Mouse (Mus musculus) heart, embryonic 10.5 days (tissue): Measurements from ENCODE around the gene Cmbl. TPM values are rescaled to one million over a fixed set of nuclear protein-coding genes. Genes with fewer than 3 reads are reported as not detected.

Experiments
- DNase-seq: peaks from one replicate; pipeline ENCODE4 v3.0.0-alpha.2; 2017; ENCODE audit warnings: low spot score
- H3K27ac ChIP-seq: fragments of 300-500 bp; sonication (generic); 2 replicates; pipeline ENCODE4 v1.5.1; 2016; ENCODE audit warnings: mild to moderate bottlenecking
- H3K27me3 ChIP-seq: fragments of 300-500 bp; sonication (generic); 2 replicates; pipeline ENCODE4 v1.6.1; 2016; ENCODE audit warnings: mild to moderate bottlenecking; ENCODE audit not compliant: poor library complexity, insufficient read depth, severe bottlenecking
- H3K36me3 ChIP-seq: fragments of 300-500 bp; sonication (generic); 2 replicates; pipeline ENCODE4 v1.6.1; 2016; ENCODE audit warnings: mild to moderate bottlenecking, moderate library complexity
- H3K4me1 ChIP-seq: fragments of 300-500 bp; sonication (generic); 2 replicates; pipeline ENCODE4 v1.6.1; 2016; ENCODE audit warnings: mild to moderate bottlenecking
- H3K4me3 ChIP-seq: fragments of 300-500 bp; sonication (generic); 2 replicates; pipeline ENCODE4 v1.5.1; 2016; ENCODE audit warnings: mild to moderate bottlenecking, moderate library complexity
- H3K9me3 ChIP-seq: fragments of 300-500 bp; sonication (generic); 2 replicates; pipeline ENCODE4 v1.6.1; 2016; ENCODE audit warnings: mild to moderate bottlenecking, moderate library complexity
- WGBS: fragments of 180-500 bp; shearing (Covaris S2); methylation state at CpG from one replicate; pipeline ENCODE4 v1.1.7; 2016; 5-methylcytosine and 5-hydroxymethylcytosine counted together
- polyA plus RNA-seq: library from polyadenylated mRNA; unstranded; fragments of >200 nt; fragmentation: Nextera tagmentation; extraction: Ambion mirVana; gene quantifications from 2 replicates; pipeline ENCODE4 v1.2.1, GENCODE M21; 2016

Cmbl gene
- polyA plus RNA-seq, 1 experiment from 2014 or later, result 7.3 TPM

DNA sequence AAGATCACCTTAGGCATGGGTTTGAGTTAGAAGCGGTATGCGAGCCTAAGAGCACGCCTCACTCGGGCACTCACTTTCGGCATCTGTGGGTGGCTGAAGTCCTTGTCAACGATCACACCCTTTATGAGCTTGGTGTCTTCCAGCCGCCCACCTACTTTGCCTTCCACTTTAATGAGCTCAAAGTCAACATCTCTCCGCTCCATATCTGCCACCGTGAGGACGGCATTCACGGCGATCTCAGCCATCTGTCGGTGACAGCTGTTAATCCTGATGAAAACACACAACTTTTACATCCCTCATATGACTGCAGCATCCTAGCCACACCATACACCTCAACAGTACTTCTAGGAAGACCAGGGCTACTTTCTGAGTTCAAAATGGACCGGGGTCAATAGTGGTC lies 29.1 kb downstream of the Cmbl start:
- Histone ChIP-seq H3K4me3 (no peak overlapping the region), H3K4me1 (peaks cover 8% of the 10 kb centered on the region; the same call in 1 of the 2 replicates), H3K27me3 (no peaks in the 10 kb centered on the region), H3K36me3 (peaks cover 86% of the 10 kb centered on the region), H3K9me3 (no peaks in the 10 kb centered on the region), H3K27ac (no peak overlapping the region)
- 94% methylated on average over 14 of the region's 14 CpGs for whole genome bisulfite sequencing
- DNase-seq, result no peak

DNA sequence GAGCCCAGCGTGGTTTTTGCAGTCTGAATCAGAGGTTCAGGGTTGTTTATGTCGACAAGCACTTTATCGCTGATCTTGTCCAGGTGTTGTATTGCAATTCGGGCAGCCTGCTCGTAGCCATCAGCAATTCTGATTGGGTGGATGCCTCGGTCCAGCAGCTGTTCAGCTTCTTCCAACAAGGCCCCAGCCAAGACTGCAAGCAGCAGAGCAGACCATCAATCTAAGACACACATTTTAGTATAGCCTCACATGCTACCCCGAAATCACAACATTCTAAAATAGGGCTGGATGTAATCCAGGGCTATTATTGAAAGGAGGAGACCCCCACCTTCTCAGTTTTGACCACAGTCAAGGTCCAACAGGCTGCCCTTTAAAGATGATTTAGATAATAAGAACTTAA lies 30.5 kb downstream of the Cmbl start:
- Histone ChIP-seq H3K4me3 (no peak overlapping the region), H3K36me3 (peaks cover 72% of the 10 kb centered on the region), H3K27me3 (no peaks in the 10 kb centered on the region), H3K4me1 (peaks cover 16% of the 10 kb centered on the region), H3K9me3 (no peaks in the 10 kb centered on the region), H3K27ac (no peak overlapping the region)
- DNase-seq, result no peak
- WGBS, result 78% methylated on average over 7 of the region's 7 CpGs

DNA sequence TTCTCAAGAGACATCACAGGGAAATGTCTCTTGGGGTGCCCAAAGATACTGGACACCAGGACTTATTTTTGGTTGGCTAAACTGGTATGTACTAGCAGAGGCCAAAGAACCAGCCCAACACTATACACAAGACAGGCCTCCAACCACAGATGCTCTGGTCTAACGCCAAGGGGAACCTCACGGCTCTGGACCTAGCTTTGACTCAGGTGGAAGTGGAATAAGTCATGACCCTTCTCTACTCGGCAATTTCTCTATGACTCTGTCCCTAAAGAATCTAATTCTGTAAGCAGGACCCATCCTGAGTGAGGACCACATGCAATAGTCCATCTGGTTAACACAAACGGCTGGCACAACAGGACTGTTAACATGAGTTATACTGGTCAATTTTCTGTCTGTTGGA lies 34.6 kb downstream of the Cmbl start:
- Histone ChIP-seq H3K9me3 (no peaks in the 10 kb centered on the region), H3K27me3 (no peaks in the 10 kb centered on the region), H3K27ac (no peak overlapping the region), H3K4me3 (peak overlapping the region; percentile 93), H3K36me3 (peaks cover 31% of the 10 kb centered on the region), H3K4me1 (peaks cover 24% of the 10 kb centered on the region)
- 71% methylated on average over 4 of the region's 4 CpGs for WGBS
- DNase-seq, result no peak

DNA sequence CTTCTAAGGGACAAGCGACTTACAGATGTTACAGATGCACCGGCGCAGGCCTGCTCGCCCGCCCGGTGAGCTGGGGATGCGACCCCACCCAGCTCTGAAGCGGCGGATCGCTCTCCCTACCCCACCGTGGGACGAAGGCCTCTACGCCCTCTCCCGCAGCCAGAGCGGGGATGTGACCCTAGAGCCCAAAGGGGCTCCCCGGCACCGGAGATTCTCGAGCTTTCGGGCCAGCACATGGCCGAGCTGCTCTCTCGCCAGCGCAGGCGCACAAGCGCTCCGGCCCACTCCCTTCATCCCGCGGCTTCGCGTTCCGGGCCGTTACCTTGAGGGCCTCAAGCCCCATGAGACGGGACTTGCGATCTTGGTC lies 36.1 kb downstream of the Cmbl start:
- no peak for DNase-seq
- under 1% methylated on average over 33 of the region's 33 CpGs for WGBS

DNA sequence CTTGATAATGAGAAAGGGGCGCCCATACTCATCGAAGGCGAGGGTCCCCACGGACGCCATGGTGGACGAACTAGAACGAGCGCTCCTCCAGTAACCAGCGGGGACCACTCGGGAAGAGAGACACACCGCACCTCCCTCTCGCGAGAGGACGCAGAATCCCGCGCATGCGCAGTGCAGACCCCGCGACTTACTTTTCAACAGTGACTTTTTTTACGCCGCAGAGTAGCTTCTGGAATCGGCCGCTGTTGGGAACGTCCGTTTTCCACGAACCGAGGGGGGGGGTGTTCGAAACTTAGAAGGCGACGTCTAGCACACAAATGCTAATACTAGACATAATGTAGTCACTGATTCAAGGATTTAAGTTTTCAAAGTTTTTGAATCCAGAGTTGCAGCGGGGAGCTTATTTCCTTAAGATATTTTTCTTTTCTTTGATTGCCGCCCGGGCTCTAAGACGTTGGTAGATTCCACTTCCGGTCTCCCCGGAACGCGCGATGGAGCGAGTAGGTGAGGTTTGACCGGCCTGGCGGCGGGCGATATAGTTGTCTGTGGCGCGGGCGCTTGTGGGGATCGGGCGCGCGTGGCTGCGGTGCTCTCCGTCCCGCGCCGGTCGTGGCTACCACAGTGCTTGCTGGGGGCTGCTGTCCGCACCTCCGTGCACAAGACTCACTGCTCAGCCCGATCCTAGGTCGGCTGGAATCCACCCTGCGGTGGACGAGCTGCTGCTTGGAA lies 36.6 kb downstream of the Cmbl start, which contains the start of the genes Cct5 and Fam173b:
Gene Cct5 (minus strand): TSS at position 159 of the 729 bp plus-strand sequence.
Gene Fam173b (plus strand): TSS at position 207 of the 729 bp plus-strand sequence.
- H3K4me1 ChIP-seq, result peaks cover 24% of the 10 kb centered on the region
- WGBS, result under 1% methylated on average over 63 of the region's 63 CpGs
- no peaks in the 10 kb centered on the region for H3K9me3 ChIP-seq
- peak within 1 kb of the TSS; percentile 93 for H3K4me3 ChIP-seq
- DNase-seq, result peak; percentile 99
- peaks cover 12% of the 10 kb centered on the region for H3K36me3 ChIP-seq
- no peaks in the 10 kb centered on the region for H3K27me3 ChIP-seq
- peak within 1 kb of the TSS; percentile 97 for H3K27ac ChIP-seq

More for the DNA sequence above, 36.1 kb downstream of the Cmbl start:
- Histone ChIP-seq H3K36me3 (peaks cover 16% of the 10 kb centered on the region), H3K4me1 (peaks cover 24% of the 10 kb centered on the region), H3K27me3 (no peaks in the 10 kb centered on the region), H3K9me3 (no peaks in the 10 kb centered on the region), H3K27ac (peak overlapping the region; percentile 97), H3K4me3 (peak overlapping the region; percentile 93)

DNA sequence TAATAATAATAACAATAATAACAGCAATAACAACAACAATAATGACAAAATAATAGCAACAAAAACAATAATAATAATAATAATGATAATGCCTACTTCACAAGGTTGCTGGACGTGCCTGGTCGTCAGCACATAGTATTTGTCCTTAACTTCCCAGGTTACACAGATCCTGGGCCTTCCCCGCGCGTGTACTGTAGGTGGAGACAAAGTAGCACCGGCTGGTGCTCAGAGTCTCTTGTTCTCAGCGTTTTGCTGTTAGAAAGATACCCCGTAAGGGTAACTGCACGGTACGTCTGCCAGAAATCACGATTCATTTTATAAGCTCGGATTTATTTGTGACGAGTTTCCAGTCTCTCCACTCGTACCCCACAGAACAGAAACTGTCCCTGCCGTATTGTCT lies 37.2 kb downstream of the Cmbl start:
- Histone ChIP-seq H3K27ac (peak overlapping the region; percentile 97), H3K36me3 (peaks cover 5% of the 10 kb centered on the region), H3K9me3 (no peaks in the 10 kb centered on the region), H3K27me3 (no peaks in the 10 kb centered on the region), H3K4me1 (peaks cover 24% of the 10 kb centered on the region), H3K4me3 (peak overlapping the region; percentile 93)
- WGBS, result 11% methylated on average over 15 of the region's 15 CpGs
- peak; percentile 86 for DNase-seq

DNA sequence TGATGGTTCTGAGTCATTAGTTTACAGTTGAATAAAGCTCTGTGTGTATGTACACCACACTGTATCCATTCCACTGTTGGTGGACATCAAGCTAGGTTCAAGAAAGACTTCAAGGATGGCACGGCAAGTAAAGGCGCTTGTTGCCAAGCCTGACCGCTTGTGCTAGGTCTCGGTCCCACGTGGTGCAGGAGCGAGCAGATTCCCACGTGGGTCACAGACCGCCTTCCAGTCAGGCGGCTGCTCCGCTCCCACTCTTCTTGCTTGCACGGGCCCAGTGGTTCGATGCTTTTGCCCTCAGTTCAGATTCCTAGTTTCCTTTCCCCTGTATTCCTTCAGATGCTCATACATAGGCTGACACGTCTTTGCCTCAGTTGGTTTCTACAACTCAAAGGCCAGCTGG lies 37.9 kb downstream of the Cmbl start:
- 86% methylated on average over 13 of the region's 13 CpGs for WGBS
- Histone ChIP-seq H3K4me1 (peaks cover 24% of the 10 kb centered on the region), H3K27me3 (no peaks in the 10 kb centered on the region), H3K36me3 (no peaks in the 10 kb centered on the region), H3K27ac (no peak overlapping the region; the same call in 1 of the 2 replicates), H3K9me3 (no peaks in the 10 kb centered on the region), H3K4me3 (no peak overlapping the region; the same call in 1 of the 2 replicates)
- no peak for DNase-seq

DNA sequence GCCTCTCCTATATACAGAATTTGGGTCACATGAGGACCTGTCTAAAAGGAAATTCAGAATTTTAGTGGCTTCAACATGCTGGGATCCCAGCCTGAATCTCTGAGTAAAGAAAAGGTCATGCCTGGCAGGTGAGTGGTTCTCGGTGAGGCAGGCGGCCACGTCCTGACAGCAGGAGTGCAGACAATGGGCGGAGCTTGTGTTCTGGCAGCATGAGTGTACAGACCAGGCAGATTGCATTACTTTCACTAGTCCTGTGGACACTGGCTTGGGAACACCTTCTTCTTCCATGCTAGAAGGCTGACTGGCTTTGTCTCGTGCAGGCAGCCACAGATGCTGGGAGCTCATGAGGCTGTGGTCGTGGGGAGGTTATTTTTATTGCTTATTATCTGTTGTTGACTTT lies 41.6 kb downstream of the Cmbl start:
- WGBS, result 69% methylated on average over 6 of the region's 6 CpGs
- no peaks in the 10 kb centered on the region for H3K27me3 ChIP-seq
- H3K36me3 ChIP-seq, result peaks cover 9% of the 10 kb centered on the region

DNA sequence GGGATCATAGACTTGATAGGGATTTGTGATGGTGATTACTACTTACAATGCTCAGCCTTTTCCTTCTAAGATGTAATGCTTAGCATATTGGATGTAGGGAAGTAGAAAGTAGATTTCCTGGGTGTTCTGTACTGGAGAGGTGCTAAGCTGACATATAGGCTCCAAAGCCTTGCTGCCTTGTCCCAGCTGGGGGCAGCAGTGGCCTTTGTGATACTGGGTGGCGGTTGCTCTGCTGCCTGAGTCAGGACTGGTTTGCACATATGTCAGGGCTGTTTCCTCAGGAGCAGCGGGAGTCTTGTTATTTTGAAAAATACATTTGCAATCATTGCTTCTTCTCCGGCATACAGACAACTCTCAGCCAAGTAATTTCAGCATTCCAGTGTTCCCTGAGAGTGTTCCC lies 45.8 kb downstream of the Cmbl start:
- no peaks in the 10 kb centered on the region for H3K4me1 ChIP-seq
- DNase-seq, result no peak
- 86% methylated on average over 3 of the region's 3 CpGs for WGBS

More for the DNA sequence above, 41.6 kb downstream of the Cmbl start:
- Histone ChIP-seq H3K9me3 (no peaks in the 10 kb centered on the region), H3K4me1 (peaks cover 6% of the 10 kb centered on the region; the same call in 1 of the 2 replicates), H3K4me3 (no peak overlapping the region), H3K27ac (no peak overlapping the region)
- DNase-seq, result no peak

DNA sequence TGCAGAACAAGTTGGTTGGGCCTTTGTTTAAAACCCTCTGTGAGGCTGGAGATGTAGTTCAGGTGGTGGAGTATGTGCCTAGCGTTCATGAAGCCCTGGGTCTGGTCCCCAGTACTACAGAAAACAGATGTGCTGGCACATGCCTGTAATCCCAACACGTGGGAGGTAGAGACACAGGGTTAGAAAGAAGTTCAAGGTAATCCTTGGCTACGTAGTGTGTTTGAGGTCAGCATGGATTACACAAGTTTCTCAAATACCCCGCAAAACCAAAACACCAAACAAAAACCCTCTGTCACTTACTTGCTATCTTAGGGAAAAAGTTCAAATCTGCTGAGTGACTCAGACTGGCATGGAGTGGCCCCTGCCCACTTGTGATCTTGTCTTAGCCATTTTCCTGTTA lies 46.8 kb downstream of the Cmbl start:
- Histone ChIP-seq H3K27ac (no peak overlapping the region), H3K9me3 (no peaks in the 10 kb centered on the region), H3K4me1 (no peaks in the 10 kb centered on the region), H3K4me3 (no peak overlapping the region), H3K27me3 (no peaks in the 10 kb centered on the region), H3K36me3 (peaks cover 25% of the 10 kb centered on the region)
- WGBS, result 87% methylated on average over 4 of the region's 4 CpGs
- no peak for DNase-seq

More for the DNA sequence above, 45.8 kb downstream of the Cmbl start:
- Histone ChIP-seq H3K9me3 (no peaks in the 10 kb centered on the region), H3K4me3 (no peak overlapping the region), H3K27ac (no peak overlapping the region), H3K27me3 (no peaks in the 10 kb centered on the region), H3K36me3 (peaks cover 20% of the 10 kb centered on the region)

DNA sequence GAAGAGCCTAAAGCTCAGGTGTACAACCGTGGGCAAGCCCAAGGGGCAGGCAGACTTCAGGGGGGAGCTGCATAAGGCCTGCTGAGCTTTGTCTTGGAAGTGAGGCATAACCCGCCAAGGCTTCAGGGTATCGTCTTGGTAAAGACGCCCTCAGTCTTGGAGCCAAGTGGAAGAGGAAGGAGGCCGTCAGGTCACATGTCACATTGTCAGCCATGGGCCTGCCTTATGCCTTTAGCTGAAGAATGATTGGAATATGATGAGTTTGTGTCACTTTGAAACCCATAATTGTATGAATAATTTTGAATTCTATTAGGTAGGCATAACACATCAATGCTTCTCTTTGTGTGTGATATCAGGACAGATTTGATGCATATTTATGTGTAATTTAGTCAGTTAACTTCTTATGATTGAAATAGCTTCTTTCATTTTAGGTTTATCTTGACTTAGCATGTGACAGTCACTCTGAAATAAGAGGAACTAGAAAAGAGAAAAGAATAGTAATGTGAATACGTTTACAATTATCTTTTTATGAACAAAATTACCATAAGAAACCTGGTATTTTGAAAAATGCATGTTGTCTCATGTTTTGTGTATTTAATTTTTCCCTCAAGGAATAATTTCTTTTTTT lies 48.8 kb downstream of the Cmbl start:
- 83% methylated on average over 6 of the region's 6 CpGs for WGBS
- Histone ChIP-seq H3K4me1 (no peaks in the 10 kb centered on the region), H3K4me3 (no peak overlapping the region), H3K27ac (no peak overlapping the region), H3K36me3 (peaks cover 41% of the 10 kb centered on the region), H3K27me3 (no peaks in the 10 kb centered on the region), H3K9me3 (no peaks in the 10 kb centered on the region)
- no peak for DNase-seq

DNA sequence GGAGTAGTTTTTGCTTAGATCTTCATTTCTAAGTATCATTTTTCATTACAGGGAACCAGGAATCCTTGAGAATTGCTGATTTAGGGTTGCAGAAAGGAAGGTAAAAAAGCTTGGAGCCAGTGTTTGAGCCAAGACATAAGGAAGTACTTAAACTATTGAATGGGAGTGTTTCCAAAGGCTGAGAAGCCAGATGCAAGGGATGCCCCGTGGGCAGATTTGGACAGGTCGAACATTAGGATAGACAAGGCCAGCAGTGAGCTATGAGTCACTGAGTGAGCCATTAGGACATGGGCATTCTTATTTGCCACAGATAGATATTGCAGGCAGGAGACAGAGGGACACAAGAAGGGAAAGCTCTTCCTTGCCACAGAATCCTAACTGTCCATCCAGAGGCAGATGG lies 49.5 kb downstream of the Cmbl start:
- H3K27me3 ChIP-seq, result no peaks in the 10 kb centered on the region
- no peaks in the 10 kb centered on the region for H3K4me1 ChIP-seq
- DNase-seq, result no peak
- no peaks in the 10 kb centered on the region for H3K9me3 ChIP-seq
- peaks cover 42% of the 10 kb centered on the region for H3K36me3 ChIP-seq
- no peak overlapping the region for H3K4me3 ChIP-seq
- H3K27ac ChIP-seq, result no peak overlapping the region
- WGBS, result 89% methylated on average over 2 of the region's 2 CpGs

DNA sequence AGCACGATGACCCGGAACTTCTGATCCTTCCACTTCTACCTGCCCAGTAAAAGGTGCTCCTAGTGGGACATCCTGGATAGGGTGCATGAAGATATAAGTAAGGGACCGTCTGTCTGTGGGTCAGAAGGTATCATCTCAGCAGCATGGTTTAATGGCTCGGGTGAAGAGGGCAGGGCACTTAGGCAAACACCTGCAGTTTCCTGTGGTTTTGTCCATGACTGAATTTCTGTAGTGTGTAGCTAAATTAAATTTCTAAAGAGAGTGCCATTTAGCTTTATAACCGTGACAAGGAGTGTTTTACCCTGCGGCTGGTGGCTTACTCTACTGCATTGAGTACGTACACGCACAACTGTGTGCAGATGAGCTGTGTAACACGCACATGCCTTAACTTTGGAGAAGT lies 52.1 kb downstream of the Cmbl start:
- H3K27me3 ChIP-seq, result no peaks in the 10 kb centered on the region
- H3K27ac ChIP-seq, result no peak overlapping the region
- no peaks in the 10 kb centered on the region for H3K4me1 ChIP-seq
- no peaks in the 10 kb centered on the region for H3K9me3 ChIP-seq
- WGBS, result 89% methylated on average over 9 of the region's 9 CpGs
- no peak overlapping the region for H3K4me3 ChIP-seq
- peaks cover 49% of the 10 kb centered on the region for H3K36me3 ChIP-seq
- no peak for DNase-seq
